Mouse (Mus musculus) WW6 (cell line): ENCODE data around the gene Rnf208.

Experiments
- DNase-seq: peaks from one replicate; pipeline ENCODE4 v3.0.0-alpha.2; 2013; ENCODE audit warnings: low read depth, low spot score

The Rnf208 gene

DNA sequence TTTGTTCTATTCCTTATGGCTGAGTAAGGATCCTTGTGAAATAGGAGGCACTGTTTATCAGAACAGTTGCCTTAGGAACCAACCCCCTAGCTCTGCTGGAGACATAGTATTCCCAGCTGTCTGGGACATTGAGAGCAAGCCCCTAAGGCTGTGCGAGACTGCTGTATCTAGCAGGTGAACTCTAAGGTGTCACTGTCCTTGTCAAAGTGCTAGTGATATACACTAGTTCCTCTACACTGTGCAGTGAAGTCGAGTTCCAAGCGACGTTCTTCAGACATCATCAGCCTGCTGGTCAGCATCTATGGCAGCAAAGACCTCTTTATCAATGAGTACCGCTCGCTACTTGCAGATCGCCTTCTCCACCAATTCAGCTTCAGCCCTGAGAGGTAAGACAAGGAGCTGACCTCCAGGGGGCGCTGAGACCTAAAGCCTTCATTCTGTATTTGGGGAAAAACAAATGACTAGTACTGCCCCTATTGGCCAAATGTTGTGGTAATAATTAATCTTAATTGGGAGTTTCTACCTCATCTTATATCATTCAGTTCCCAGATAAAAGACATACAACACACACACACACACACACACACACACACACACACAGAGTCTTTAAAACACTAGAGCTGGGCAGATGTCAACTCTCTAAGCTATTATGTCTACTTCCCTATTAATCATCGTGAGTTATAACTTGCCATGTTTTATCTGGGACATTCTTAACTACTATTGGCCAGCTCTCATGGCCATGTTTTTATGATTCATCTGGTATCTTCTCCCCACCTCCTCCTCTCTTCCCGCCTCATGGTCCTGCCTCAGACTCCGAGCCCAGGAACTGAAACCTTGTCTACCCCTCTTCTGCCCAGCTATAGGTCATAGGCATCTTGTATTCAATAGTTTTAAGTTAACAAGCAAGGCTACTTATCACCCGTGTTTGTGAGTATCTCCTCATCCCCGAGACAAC is 37.1 kb downstream of the Rnf208 start:
- peak; percentile 65 for DNase-seq

DNA sequence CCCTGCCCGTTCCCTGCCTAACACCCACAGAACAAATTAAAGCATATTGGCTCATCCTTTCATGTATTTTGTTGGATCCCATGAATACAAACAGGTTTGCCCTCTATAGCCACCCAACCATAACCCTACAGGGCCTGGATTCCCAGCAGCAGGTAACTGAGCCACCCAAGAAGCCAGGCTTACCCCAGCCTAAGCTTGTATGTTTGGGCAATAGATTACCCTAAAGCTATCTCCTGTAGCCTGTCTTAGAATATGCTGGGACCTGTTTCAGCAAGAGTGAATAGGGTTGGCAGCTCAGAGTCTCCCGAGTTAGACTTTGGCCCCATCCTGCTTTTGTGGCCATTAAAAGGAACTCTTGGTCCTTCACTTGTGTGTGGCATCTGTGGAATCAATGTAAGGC is 43.5 kb downstream of the Rnf208 start:
- no peak for DNase-seq

DNA sequence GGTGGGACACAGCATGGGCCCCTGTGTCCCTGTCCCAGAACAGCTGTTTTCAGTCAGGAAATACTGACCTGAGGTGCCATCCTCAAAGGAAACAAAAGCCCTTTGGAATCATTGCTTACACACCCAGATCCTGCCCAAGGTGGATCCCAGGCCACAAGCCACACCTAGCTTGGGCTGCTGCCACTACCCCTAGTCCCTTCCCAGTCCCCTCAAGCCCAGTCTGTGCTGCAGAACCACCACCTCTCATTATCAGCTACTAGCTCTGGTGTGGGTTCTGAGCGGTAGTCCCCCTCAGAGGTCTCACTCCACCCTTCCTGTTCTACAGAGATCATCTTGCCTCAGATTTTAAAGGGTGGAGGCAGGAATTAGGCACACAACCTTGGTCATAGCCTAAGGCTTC is 44.3 kb downstream of the Rnf208 start:
- no peak for DNase-seq

DNA sequence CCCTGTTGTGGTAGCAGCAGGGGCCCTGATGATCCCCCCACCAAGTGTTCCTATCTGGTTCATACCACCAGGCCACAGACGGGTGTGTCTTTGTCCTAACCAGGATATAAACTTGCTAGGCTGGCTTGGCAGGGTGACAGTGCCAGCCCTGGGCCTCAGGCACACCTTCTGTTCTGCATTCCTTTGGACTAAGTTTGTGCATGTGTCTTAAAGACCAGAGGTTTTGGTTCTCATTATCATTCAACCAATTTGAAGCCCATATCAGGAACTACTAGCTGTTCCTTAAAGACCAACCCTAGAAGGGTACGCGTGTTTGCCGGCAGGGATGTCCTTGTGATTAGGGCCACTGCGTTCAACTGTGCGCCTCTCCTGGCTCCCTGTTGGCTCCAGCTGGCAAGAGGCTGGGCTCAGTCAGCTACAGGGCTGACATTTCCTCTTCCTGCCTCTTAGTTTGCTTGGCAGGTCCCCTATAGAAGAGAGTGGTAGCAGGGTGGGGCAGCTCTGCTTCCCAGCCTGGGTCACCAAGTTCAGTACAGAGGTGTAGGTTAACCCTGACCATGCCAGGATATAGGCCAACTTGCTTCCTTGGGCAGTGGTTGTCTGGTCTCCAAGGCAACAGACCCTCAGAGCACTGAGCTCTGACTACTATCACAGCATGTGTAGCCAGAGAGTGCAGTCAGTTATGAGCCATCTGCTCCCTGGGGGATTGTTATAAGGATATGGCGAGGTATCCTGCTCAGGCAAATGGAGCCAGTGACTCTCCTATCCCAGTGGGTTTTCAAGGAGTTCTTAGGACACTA is 45.0 kb downstream of the Rnf208 start:
- no peak for DNase-seq

- no peak for DNase-seq
These were observed 46.0 kb downstream of the Rnf208 start, which contains the start of gene Tmem210 for GRCm38 (mm10) chr2:25287927-25288649. Tmem210 (plus strand) TSS chr2:25288145.

DNA sequence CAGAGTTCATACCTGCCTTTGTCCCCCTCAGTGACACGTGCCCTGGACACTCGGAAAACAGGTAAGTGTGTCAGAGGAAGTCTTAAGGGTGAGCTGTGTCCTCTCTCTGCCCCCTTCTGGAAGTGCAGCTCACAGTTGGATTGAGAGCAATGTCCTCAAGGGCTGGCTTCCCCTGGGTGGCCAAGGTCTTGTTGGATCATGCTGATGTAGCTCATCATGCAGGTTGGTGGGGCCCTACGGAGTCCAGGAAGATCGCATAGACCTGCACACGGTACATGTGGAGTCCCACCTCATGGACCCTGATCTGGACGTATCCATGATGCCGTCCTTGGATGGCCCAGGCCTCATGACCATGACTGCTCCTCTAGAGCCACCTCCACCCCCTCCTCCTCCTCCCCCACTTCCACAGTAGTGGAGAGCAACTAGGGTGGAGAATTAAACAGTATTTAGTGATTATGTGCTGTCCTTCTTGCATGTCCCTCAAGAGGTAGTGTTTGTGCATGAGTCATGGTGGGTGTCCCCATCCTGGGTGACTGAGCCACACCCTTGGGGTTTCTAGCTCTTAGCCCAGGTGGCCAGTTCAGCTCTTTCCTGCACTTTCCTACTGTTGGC is 46.8 kb downstream of the Rnf208 start:
- DNase-seq, result no peak

GRCm38 (mm10) chr2:25289651-25290050 is 47.6 kb downstream of the Rnf208 start, which contains the start of gene Lrrc26:
Lrrc26 (plus strand) TSS chr2:25289915.
- DNase-seq, result no peak

DNA sequence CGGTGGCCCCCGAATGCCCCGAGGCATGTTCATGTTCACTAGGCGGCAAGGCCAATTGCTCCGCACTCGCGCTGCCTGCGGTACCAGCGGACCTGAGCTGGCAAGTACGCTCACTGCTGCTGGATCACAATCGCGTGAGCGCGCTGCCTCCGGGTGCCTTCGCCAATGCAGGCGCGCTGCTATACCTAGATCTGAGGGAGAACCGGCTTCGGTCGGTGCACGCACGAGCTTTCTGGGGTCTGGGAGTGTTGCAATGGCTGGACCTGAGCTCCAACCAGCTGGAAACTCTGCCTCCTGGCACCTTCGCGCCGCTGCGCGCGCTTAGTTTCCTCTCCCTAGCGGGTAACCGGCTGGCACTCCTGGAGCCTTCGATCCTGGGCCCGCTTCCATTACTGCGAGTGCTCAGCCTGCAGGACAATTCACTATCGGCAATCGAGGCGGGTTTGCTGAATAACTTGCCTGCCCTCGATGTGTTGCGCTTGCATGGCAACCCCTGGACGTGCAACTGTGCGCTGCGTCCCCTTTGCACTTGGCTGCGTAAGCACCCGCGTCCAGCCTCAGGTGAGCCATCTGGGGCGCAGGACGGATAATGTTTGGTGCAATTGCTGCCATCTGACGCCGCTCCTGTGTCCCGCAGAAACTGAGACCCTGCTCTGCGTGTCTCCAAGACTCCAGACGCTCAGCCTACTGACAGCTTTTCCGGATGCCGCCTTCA is 48.2 kb downstream of the Rnf208 start:
- no peak for DNase-seq

DNA sequence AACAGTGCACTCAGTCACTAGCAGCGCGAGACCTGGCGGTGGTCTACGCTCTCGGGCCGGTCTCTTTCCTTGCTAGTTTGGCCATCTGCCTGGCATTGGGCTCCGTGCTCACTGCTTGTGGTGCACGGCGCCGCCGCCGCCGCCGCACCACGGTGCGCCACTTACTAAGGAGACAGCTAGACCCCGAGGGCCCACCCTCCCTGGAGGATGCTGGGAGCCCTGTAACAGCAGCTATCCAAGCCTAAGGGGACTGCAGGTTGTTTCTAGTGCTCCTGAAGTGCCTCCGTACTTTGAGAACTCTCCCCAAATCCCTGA is 48.7 kb downstream of the Rnf208 start:
- no peak for DNase-seq

GRCm38 (mm10) chr2:25291184-25292053 is 49.4 kb downstream of the Rnf208 start:
- DNase-seq, result no peak

DNA sequence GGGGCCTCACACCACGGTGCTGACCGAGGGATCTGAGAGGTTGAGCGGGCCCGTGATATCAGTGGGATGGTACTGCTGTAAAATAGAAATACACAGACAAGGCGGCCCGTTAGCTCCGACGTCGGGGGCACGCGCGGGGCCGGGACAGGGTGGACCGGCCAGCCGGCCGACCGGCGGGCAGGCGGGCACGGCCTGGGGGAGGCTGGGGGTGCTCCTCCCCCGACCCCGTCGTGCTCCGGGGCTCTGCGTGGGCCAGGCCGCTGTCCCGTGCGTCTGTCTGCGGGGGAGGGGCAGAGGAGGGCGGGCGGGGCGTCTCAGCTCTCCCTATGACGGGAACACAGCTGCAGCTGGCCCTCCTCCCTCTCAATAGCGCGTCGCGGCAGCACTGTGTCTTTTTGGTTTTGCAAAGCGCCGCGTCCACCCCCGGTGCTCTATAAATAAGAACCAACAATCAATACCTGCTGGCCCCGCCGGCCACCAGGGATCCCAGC is 50.0 kb downstream of the Rnf208 start:
- DNase-seq, result no peak

DNA sequence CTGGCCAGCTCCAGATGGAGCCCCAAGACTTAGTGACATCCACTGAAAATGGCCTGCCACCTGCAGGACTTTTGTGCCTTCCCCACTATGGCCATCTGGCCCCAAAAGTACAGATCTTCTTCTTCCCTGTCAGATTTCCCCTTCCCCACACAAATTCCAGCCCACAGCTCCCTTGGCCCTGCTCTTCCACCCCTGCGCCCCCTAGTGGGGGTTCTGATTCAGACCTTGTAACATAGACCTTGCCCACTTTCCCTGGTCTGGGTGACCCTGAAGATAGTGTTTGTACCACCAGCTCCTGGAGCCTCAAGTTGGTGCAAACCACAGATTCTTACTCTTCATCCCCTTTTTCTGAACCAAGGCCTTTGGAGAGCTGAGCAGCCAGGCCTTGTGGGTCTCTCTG is 50.8 kb downstream of the Rnf208 start:
- DNase-seq, result peak; percentile 52

DNA sequence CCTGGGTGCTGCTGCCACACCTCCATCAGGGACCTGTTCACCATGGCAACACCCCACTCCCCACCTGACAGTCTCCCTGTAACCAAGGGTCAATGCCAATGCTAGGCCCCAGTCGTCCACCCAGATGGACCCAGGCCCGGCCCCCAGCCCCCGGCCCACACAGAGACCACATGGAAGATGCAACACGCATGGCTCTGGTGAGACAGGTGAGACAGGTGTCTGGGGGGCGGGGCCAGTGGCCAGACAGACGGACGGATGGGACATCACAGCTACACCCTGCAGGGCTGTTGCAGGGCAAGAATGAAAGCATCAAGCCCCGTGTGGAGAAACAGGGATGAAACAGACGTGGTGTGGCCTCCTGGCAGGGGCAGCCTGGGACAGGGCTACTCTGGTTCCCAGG is 51.7 kb downstream of the Rnf208 start:
- no peak for DNase-seq
